Mouse (Mus musculus) liver, embryonic 14.5 days (tissue): Measurements from ENCODE around the gene Rimklb.

Experiments used
- CTCF ChIP-seq: IDR thresholded peaks from 2 replicates; pipeline ENCODE4 v1.5.1; 2016; ENCODE audit warnings: antibody characterized with exemption, low read depth, control low read depth
- EP300 ChIP-seq: IDR thresholded peaks from 2 replicates; pipeline ENCODE4 v1.6.1; 2016; ENCODE audit warnings: antibody characterized with exemption, low read depth

DNA sequence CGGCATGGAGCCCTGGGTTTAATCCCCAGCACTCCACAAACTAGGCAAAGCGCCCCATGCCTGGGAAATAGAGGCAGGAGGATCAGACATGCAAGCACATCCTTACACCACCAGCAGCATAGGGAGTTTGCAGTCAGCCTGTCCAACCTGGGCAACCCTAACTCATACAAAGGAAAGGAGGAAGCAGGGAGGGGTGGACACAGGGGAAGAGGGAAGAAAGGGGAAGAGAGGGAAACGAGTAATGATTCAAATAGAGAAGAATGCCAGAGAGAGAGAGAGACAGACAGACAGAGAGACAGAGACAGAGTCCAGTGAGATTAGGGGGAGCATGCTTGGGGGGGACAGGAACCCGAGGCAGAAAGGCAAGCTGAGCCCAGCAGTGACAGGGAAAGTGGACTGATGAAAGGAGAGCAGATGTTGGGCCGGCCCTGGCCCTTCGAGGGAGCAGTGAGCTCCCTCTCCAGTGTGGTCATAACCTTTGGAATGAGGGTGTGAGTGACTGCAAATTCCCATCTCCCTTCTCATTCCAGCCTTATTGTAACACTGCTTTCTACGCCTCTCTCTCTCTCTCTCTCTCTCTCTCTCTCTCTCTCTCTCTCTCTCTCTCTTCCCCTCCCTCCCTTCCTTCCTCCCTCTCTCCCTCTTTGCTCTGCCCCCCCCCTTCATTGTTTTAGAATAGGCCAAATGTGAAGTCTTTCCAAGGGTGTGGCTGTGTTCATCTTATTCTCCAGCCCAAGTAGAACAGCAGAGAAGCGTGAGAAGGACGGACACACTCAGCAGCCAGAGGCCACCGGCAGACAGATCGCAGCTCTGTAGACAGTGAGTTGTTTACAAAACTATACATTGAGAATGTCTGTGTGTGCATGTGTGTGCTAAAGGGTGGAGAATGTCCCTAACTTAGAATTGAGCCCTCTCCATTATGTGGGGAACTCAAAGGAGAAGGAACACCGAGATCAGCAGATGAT, 14.6 kb upstream of the Rimklb start:
- TF ChIP-seq CTCF, result no peak
- TF ChIP-seq EP300, result no peak
